Mouse (Mus musculus): Measurements from ENCODE around the gene Ece1. TPM values are rescaled to one million over a fixed set of nuclear protein-coding genes. Genes with fewer than 3 reads are reported as not detected.

The Ece1 gene
- total RNA-seq, 4 experiments from 2014 or later: 81.0 to 85.8 (median 83.3) TPM

- no peak for DNase-seq (ENCODE audit: low spot score in 2 of 2)
Observed at GRCm38 (mm10) chr4:137982869-137983268, 120.8 kb downstream of the Ece1 start.

- DNase-seq (ENCODE audit: low spot score in 2 of 2): no peak
Observed at GRCm38 (mm10) chr4:137984212-137984611, 122.2 kb downstream of the Ece1 start.

- no peak for DNase-seq (ENCODE audit: low spot score in 2 of 2)
Observed at GRCm38 (mm10) chr4:137984746-137985145, 122.7 kb downstream of the Ece1 start.

- DNase-seq (ENCODE audit: low spot score in 2 of 2): no peak
Observed at GRCm38 (mm10) chr4:137989426-137989825, 127.4 kb downstream of the Ece1 start.

DNA sequence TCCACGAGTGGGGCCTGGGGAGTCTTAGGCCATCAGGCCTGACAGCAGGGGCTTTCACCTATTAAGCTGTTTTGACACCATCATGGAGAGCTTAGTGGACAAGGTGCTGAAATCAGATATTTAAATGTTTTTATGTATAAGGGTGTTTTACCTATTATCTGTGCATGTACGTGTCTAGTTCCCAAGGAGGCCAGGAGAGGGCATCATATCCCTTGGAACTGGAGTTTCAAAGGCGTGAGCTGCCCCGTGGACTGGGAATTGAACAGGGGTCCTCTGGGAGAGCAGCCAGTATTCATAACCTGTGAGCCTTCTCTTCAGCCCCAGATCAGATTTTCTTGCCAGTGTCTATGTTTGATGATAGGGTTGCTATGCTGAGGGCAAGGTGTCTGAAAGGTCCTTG is 128.4 kb downstream of the Ece1 start:
- DNase-seq (ENCODE audit: low spot score in 2 of 2): no peak

DNA sequence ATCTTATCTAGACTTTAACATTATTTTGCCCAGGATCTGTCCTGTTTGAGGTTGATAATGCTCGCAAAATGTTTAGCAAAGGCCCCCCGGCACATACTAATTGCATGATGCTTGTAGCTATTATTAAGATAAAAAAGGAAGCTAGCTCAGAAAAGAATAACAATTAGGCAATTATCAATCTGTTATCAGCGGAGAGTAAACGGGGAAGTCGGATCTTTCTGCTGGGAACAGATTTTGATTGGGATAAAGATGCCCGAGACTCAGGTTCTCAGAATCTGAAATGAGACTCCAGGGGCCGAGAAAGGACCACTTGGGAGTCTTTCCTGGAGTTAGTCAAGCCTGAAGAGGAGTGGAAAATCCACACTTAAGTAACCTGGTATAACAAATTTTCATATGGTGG is 129.2 kb downstream of the Ece1 start:
- DNase-seq (ENCODE audit: low spot score in 2 of 2): no peak

DNA sequence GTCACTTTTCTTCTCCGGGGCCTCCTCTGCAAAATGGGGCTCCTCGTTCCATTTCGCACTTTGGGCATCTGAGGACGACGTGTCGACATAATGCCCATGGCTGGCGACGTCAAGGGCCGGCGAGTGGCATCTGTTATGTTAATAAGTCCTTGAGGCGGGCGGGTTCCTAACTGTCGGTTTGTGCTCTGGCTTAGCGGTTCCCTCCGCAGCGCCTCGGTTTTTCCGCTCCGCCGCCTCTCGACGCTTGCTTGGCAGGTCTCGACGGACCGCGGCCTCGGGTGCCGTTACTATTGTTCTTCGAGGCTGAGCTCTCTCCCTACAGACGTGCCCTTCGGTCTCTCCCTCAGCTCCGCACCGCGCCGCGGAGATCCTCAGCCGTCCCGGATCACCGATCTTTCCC is 130.9 kb downstream of the Ece1 start, which contains the start of gene Eif4g3:
Gene Eif4g3 (plus strand): TSS at position 133 of the 400 bp plus-strand sequence.
- DNase-seq (ENCODE audit: low spot score in 2 of 2): no peak

GRCm38 (mm10) chr4:137993291-137993758 is 131.3 kb downstream of the Ece1 start:
- DNase-seq (ENCODE audit: low spot score in 2 of 2): peak; percentile 97 to 100

- DNase-seq (ENCODE audit: low spot score in 2 of 2): no peak
Observed at GRCm38 (mm10) chr4:137993821-137994561, 132.0 kb downstream of the Ece1 start.

DNA sequence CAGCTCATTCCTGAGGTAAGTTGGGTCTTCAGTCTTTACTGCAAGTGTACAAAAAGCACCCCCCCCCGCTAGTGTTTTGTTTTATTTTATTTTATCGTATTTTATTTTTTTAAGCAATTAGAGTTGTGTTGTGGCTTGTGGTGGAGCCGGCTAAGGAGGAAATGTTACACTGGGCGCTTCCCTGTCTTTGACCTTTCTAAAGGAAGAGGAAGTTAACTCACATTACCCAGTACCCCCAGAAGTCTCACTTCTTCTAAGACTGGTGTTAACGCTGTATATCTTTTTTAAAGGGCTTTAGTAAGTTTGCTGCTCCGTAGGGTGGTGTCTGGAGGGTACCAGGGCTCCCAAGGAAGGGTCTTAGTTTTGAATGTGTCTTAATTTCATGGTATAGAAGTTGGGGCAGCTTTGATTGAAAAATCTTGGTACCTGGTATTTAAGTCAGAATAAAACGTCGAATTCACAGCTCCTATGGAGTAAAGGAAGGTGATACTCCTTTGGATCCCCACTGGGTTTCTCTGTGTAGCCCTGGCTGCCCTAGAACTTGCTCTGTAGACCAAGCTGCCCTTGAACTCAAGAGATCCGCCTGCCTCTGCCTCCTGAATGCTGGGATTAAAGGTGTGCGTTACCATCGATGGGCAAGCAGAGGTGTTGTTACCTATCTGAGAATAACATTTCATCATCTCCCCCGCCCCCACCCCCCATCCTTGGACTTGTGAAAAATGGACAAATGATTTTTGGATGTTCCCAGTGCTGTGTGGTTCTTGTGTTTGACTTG is 132.7 kb downstream of the Ece1 start:
- DNase-seq (ENCODE audit: low spot score in 2 of 2): no peak

DNA sequence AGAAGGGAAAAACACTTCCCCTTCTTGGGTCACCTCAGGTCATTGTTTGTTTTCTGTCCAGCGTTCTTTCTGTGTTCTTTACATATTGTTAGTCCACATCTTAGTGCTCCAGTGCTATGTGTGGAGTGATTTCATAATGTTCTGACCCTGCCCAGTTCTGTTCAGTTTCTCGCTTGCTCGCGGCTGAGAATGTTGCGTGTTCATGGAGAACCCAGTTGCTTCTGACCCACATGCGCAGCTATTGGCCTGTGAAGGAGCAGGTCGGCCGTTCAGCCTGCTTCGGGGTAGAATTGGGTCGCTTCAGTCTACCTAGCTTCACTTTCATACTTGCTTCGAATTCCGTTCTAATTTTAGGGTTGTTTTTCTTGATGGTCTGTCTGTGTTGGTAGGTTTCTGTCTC is 133.4 kb downstream of the Ece1 start:
- no peak for DNase-seq (ENCODE audit: low spot score in 2 of 2)

DNA sequence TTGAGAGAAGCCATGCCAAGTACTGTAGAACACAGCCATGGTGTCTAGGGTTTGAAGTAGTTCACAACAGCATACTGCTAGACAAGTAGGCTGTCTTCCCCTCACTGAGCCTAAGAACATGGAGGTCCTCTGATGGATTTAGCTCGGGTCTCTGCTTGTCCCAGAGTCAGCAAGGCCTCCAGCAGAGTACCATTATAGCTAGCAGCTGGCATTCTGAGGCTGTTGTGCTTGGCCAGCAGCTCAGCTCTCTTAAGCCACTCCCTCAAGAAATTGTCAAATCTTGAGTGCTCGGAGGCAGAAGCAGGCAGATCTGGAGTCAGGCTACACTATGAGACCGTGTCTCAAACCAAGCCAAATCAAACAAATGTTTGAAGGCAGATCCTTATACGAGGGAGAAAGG is 136.2 kb downstream of the Ece1 start:
- DNase-seq (ENCODE audit: low spot score in 2 of 2): no peak

DNA sequence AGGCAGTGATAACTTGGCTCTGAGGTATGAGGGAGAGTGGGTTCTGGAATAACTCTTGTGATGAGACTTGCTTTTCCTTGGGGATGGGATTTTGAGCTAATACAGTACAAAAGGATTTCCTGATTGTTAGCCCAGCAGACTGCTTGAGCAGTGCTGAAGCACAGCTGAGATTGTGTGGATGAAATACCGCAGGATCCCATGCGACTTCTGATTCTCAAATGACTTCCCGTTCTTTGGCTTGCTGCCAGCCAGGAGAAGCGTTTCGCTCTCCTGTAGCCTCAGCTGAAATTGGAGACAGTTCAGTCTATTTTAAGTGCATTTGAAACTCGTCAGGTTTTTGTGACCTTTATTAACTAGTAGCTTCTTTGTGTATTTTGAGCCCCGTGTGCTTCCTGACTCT is 138.6 kb downstream of the Ece1 start:
- no peak for DNase-seq (ENCODE audit: low spot score in 2 of 2)

DNA sequence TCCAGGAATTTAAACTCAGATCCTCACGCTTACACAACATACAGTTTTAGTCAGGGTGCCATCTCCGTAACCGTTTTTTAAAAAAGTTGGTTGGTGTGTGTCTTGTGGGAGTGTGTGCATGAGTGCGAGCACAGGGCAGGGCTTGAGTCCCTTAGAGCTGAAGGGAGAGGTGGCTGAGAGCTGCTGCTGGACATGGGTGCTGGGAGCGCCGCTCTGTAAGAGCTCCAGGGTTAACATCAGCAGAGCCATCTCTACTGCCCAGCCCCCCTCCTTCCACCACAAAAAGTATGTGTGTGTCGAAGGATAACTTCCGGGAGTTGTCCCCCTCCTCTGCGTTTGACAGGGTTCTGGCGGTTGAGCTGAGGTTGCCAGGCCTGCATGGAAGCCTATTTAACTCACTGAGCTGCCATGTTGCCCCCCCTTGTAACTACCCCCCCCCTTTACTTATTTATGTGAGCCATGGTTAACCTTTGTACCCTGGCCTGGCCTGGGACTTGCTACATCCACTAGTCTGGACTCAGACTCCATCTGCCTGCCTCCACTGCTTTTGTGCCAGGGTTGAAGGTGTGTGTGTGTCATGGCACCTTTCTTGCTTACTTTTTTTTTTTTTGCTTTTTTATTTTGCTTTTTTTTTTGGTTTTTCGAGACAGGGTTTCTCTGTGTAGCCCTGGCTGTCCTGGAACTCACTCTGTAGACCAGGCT is 142.0 kb downstream of the Ece1 start:
- no peak for DNase-seq (ENCODE audit: low spot score in 2 of 2)

- DNase-seq (ENCODE audit: low spot score in 2 of 2): no peak
Observed at GRCm38 (mm10) chr4:138005781-138006180, 143.7 kb downstream of the Ece1 start.

DNA sequence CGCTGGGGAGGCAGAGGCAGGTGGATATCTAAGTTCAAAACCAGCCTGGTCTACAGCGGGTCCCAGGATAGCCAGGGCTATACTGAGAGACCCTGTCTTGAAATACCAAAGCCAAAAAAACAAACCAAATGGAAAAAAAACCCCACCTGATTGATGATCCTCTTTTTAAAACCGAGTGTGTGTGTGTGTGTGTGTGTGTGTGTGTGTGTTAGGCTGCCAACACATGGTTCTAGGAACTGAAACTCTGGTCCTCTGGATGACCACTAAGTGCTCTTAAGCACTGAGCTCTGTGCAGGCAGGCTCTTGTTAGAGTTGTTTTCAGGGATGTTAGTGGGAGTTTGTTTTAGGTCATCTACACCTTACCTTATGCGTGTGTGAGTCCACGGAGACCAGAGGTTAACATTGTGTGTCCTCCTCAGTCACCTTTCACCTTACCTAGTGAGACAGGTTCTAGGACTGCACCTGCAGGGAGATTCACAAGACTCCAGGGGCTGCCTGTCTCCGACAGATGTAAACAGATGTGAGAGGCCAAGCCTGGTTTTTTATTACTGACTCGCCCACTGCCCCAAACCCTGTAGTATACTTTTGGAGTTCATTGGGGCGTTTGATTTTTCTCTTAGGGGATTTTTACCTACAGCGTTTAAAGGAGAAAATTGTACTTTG is 145.0 kb downstream of the Ece1 start:
- no peak for DNase-seq (ENCODE audit: low spot score in 2 of 2)

- no peak for DNase-seq (ENCODE audit: low spot score in 2 of 2)
Observed at GRCm38 (mm10) chr4:138008646-138009045, 146.6 kb downstream of the Ece1 start.

- no peak for DNase-seq (ENCODE audit: low spot score in 2 of 2)
Observed at GRCm38 (mm10) chr4:138009786-138010502, 147.9 kb downstream of the Ece1 start.

DNA sequence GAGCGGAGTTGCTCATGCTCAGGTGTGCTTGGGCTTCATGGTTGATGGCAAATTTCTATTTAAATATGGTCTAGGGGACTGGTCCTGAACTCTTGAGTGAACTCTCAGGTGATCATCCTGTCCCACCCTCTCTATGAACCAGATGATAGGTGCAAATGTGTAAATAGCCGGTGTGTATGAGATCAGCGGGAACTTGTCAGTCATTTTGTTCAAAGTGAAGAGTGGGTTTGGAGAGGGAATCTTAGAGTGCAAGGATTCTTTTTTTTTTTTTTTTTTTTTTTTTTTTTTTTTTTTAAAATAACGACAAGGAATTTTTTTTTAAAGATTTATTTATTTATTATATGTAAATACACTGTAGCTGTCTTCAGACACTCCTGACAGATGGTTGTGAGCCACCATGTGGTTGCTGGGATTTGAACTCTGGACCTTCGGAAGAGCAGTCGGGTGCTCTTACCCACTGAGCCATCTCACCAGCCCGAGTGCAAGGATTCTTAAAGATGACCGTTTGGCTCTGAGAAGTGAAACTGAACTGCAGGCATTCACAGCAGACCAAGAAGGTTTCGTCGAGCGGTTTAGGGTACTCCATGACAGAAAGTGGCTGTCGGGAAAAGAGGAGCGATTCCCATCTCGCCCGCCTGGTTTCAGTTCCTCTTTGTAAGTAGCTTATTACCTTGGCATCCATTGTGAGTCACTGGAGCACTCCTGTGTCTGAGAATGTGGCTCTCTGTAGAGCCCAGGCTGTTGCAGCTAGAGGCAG is 151.9 kb downstream of the Ece1 start:
- DNase-seq (ENCODE audit: low spot score in 2 of 2): no peak

Measured in left cerebral cortex, adult 8-10 months (tissue).